Mouse (Mus musculus): ENCODE measurements around the gene Ptpn6.

Ptpn6 gene

GRCm38 (mm10) chr6:124755306-124755705, 16.8 kb upstream of the Ptpn6 start:
- no peak for DNase-seq

GRCm38 (mm10) chr6:124753861-124754260, 15.3 kb upstream of the Ptpn6 start:
- no peak for DNase-seq

- DNase-seq = no peak
Observed at GRCm38 (mm10) chr6:124750405-124750804, 11.9 kb upstream of the Ptpn6 start.

DNA sequence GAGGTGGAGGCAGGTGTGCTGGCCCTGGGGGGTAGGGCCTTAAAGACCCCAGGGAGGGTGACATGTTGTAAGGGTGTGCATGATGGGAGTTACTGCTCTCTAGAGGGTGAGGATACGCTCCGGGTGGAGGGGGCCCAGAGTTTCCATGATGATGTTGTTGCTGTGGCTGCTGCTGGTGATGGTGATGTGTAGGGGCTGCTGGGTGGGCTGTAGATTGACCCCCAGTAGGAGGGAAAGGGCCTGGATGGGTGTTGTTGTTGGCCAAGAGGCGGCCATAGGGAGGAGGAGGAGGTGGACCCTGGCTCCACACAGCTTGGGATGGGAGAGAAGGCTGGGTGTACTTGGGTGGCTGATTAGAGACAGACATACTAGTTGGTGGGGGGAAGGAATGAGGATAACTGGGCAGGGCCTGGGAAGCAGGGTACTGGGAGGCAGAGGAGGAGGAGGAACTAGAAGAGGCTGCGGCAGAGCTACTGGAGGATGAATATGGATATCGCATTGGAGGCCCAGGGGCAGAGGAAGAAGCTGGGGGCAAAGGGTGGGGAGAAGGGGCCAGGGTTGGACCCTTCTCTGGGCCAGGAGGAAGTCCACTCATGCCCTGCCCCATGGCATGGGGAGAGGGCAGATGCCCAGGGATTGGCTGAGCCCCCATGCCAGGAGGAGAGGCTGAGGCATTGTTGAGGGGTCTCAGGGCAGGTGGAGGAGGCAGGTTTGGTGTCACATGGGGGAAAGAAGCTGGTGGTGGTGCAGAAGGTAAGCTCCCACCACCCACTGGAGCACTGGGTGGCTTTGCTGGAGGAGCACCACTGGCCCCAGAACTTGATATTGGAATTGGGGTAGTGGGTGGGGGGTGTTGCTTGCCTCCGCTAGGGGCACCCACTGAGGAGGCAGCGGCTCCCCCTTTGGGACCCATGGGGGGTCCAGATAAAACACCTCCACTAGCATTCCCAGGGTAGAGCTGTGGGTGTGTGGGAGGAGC, 8.4 kb upstream of the Ptpn6 start:
- DNase-seq = no peak

- no peak for DNase-seq
Observed at GRCm38 (mm10) chr6:124746296-124746605, 7.7 kb upstream of the Ptpn6 start.

- peak; percentile 89 to 93 for DNase-seq
Observed at GRCm38 (mm10) chr6:124745490-124746295, 7.2 kb upstream of the Ptpn6 start.

DNA sequence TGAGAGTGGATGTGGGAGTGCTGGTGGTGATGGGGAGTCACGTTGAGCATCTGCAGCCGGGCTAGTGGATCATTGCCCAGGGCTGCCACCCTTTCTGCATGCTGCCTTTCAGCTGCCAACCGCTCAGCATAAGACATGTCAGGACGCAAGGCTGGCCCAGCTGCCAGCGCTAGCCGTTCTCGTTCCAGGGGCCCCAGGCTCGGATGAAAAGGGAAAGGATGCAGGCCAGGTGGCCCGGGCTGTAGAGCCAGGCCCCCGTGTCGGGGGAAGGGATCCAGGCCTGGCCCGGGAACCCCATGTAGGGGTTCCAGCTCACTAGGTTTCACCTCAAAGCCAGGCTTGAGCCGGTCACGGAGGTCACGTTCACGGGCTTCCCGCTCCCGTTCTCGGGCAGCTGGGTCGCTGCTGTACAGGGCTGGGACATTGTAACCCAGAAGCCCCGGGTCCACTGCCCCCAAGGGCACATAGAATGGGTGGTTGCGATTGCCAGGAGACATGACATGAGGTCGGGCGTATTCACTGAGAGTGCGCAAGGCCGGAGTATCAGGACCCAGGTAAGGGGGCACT, 6.3 kb upstream of the Ptpn6 start:
- DNase-seq = no peak

DNA sequence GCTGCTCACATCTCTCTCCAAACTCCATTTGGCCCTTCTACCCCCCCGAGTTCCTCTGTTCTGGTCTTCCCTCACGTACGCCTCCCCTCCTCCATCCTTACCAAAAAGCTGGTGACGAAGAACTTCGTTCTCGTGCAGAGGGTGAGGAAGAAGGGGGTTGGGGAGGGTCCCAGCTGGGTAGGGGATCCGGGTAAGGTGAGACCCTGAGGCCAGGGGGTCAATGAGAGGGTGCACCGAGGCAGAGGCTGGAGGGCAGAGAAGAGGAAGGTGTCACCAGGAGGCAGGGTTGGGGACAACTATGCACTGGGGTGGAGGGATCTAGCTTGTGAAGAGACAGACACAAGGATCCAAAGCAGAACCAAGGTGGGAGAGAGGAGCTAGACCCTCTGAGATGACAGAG, 5.1 kb upstream of the Ptpn6 start:
- DNase-seq = no peak

DNA sequence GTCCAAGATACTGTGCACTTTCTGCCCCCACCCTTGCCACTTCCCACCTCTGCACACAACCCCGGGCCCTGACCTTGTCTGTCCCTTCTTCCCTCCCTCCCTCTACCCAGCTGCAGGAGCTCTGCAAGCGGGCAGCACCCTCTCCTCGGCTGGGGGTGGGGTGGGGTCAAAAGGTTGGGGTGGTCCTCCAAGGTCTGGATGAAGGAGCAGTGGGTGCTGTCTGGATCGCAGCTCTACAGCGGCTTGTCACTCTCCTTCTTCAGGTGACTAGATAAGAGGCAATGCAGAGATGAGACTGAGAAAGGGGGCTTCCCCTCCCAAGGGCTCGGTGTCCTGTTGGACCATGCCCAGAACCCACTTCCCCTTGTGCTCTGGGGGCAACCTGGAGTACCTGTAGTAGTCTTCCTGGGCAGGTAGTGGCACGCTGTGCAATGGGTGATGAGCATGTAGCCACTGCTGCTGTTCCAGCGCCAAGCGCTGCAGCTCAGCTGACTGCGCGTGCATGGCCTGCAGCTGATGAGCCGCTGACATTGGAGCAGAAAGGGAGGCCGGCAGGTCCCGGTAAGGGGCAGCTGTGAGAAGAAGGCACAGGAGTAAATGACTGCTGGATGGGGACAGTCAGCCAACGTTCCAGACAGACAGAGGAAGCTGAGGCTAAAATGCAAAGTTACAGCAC, 4.5 kb upstream of the Ptpn6 start:
- DNase-seq = no peak

DNA sequence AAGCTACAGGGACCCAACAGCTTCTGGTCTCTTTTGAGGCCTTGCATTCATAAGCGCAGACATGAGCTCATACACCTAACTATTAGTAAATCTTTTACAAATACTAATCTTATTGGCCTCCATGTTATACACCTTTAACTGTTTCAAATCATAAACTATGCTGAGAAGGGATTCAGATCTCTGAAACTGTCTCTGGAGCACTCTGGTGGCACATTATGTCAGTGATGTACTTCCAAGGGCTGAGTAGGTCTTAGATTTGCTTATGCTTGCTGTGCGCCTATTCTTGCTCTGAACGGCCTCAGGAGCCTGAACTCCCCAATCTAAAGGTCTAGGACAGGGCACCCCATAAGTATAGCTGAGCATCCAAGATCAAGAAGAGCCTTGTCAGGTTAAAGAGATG, 3.3 kb upstream of the Ptpn6 start:
- no peak for DNase-seq

DNA sequence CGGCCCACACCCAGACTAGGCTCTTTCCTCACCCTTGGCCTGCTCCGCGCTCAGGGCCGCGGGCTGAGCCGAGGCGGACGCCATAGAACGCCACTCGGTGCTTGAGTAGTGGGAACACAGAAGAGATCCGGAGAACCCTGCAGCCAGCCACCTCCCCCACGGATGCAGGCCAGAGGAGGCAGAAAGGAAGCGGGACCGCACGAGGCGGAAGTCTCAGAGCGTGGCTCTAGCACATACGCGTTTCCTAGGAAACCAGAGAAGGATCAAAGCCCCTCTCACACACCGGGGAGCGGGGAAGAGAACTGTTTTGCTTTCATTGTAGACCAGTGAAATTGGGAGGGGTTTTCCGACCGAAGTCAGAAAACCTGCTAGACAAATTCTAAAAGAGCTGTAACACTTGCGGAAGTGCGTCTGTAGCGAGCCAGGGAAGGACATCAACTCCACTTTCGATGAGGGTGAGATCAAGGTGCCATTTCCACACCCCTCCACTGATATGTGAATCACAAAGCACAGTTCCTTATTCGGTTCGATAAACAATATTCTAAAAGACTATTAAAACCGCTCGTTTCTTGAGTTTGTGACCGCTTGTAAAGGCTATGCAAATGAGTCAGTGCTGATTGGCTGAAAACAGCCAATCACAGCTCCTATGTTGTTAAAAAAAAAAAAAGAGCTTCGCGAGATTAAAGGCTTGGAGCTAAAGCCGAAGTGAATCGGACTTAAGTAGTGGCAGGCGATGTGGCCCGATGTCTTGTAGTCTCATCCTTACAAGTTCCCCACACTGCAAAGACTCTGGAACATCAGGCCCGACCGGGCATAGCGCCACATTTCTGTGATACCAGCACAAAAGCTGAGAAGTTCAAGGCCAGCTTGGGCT, 2.6 kb upstream of the Ptpn6 start, which contains the start of gene Grcc10:
Grcc10 (minus strand) TSS at position 487 of the 874 bp plus-strand sequence.
- DNase-seq = peak; percentile 79 to 82

GRCm38 (mm10) chr6:124740211-124740887, 1.8 kb upstream of the Ptpn6 start:
- peak in 1 of 2 experiments; percentile 68 for DNase-seq

- DNase-seq = no peak
Observed at GRCm38 (mm10) chr6:124739231-124739796, 800 bp upstream of the Ptpn6 start.

DNA sequence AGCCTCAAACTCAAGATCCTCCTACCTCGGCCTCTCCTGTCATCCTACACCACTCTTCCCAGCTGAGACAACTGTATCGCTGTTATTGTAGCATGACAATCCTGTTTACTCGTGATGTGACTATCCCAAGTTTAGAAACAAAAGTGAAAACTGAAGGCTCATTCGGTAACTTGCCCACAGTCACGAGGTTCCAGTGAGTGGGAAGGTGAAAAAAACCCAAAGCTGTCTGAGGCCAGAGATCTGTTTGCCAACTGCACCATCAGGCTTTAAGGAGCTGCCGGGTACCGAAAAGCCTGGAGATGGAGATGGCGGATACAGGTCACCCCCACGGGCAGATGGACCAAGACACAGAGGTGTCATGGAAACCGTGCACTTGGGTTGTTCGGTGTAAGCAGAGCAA, 1.5 kb downstream of the Ptpn6 start:
- no peak for DNase-seq

- DNase-seq = no peak
Observed at GRCm38 (mm10) chr6:124734417-124734816, 4.1 kb downstream of the Ptpn6 start.

GRCm38 (mm10) chr6:124732476-124733370, 5.8 kb downstream of the Ptpn6 start:
- peak; percentile 85 to 91 for DNase-seq

- no peak for DNase-seq
Observed at GRCm38 (mm10) chr6:124731038-124731437, 7.5 kb downstream of the Ptpn6 start.

GRCm38 (mm10) chr6:124729850-124730705, 8.4 kb downstream of the Ptpn6 start:
- peak; percentile 65 to 69 for DNase-seq

DNA sequence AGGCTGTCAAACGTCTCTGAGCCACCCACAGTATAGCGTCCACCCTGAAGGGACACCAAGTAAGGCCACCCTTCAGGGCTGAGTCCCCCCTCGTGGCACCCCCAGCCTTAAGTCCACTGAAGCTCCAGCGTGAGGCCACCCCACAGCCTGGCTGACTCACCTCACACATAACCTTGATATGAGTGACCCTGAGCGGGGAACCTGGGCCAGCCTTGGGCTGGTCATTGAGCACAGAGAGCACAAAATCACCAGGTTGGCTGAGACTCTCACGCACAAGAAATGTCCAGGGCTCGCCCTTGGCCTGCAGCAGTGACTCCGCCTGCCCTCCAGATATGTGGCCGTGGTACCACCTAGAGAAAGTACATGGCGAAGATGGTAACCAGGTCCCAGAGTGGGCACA, 9.9 kb downstream of the Ptpn6 start:
- DNase-seq = no peak

Data from spleen, adult 18-20 months (tissue).